Mouse (Mus musculus) spleen, embryonic (tissue): ENCODE results near the gene Fgf15.

ENCODE experiments used
- CTCF ChIA-PET: fragments of 350-600 bp; sonication (Branson Sonifier 250); formaldehyde crosslinking; loops from one replicate; lab custom pipeline; 2022; lab: Charles Lee

The Fgf15 gene

GRCm38 (mm10) chr7:144929931-144930330 is 33.6 kb downstream of the Fgf15 start:
- CTCF ChIA-PET, result interaction anchor here (0.7 kb wide), 1 partner anchor 31 kb away, joined by 4 read pairs; no protein-coding TSS in a partner anchor

DNA sequence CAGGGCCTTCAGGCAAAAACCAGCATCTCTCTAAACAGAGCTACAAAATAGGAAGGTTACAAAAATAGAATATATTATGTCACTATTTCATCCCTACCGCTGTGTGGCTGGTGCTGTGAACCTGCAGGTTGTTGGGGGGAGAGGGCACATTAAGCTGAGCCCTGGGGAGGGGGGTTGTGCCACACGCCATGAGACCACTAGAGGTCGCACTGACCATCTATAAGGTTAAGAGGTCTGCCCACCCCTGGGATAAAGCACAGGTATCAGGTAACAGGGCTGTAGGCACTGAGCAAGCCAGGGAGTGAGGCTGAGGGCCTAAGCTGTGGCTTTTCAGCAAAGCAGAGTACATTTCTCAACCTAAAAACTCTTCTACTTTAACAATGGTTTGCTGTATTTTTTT is 35.4 kb downstream of the Fgf15 start:
- CTCF ChIA-PET, result interaction anchor here (0.7 kb wide), 1 partner anchor 208 kb away, joined by 12 read pairs; no protein-coding TSS in a partner anchor

GRCm38 (mm10) chr7:144932389-144932937 is 36.1 kb downstream of the Fgf15 start:
- CTCF ChIA-PET, result no interaction called here

DNA sequence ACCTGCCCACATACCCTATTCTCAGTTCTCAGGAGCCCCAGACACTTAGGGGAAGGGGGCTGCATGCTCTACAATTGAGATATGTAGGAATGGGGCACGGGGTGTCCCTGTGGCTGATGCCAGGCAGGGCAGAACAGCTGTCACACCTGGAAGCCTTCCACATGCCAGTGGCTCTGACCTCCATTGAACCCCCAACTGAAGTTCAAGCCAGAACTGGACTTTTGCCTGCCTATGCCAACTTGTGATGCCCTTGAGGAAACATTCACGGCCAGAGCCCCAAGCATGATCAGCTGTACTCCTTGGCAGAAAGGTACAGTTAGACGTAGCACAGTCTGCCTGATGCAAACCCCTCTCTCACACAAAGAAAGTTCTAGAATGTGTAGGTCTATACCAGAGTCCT is 37.0 kb downstream of the Fgf15 start:
- CTCF ChIA-PET, result no interaction called here

DNA sequence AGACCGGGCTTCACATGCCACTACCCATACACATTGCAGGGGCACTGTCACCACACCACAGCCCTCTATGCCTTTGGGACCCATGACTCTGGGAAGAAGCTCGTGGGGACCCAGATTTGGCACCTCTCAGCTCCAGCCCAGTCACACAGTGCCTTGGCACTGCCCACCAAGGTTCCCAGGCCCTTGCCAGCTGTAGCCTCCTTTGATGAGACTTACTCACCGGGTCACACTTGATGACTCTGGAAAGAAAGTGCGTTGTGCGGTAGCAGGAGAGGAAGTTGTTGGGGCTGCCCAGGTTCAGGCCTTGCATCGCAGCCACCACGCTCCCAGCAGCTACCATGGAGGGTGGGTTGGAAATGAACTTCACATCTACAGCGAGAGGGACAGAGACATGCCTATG is 37.5 kb downstream of the Fgf15 start:
- CTCF ChIA-PET, result no interaction called here

DNA sequence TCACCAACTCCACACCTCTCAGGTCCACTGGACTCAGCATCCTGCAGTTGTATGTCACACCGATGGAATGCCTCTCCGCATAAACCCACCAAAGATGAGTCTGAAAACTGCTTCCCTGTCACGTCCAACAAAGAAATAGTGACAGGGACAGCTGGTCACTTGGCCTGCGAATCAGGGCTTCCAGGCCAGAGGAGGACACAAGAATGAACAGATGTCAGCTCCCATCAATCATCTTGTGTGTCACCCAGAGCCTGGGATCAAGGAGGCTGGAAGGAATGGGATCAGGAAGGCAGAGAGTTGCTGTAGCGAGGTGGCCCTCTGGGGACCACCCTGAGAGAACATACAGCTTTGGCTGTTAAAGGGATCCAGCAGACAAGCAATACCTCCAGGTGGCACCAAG is 38.6 kb downstream of the Fgf15 start:
- CTCF ChIA-PET, result no interaction called here

DNA sequence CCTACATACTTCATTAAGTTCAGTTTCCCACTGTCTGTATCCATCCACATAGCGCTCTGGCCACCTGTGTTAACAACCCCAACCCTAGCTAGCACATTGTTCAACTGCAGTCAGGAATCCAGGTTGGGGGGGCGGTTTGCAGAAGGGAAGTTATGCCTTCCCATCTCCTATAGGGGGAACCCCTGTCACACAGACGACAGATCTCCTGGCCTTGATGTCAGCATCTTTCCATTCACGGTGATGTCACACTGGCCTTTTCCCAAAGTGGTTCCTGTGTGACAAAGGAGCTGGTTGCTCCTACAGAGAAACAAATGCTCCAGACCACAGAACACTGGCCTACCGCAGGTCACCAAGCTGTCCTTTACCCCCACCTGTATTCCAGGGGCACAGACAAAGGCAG is 39.2 kb downstream of the Fgf15 start:
- CTCF ChIA-PET, result interaction anchor here (0.6 kb wide), 1 partner anchor 318 kb away, joined by 4 read pairs; no protein-coding TSS in a partner anchor

- CTCF ChIA-PET, result interaction anchor here (0.6 kb wide), 1 partner anchor 317 kb away, joined by 4 read pairs; no protein-coding TSS in a partner anchor
These were observed 40.1 kb downstream of the Fgf15 start for GRCm38 (mm10) chr7:144936311-144936880.

DNA sequence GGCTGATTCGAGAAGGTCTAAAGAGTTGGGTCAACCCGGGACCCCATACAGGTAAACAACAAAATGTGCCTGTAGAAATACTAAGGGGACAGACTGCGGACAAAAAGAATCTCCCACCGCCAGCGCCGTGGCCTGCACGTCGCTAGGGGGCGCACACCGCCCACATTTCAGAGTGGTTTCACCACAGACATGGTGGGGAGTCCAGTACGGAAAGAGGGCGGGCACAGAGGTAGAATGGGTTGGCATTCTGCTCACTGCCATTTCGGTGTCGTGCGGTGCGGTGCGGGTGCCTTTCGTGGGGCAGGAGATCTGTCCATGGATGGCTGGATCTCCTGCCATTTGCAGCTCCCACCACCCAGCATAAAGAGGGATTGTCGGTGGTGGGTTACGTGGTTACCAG is 41.2 kb downstream of the Fgf15 start:
- CTCF ChIA-PET, result interaction anchor here (0.7 to 1.1 kb wide), 3 partner anchors 177 to 305 kb away, joined by 3 read pairs; no protein-coding TSS in a partner anchor

GRCm38 (mm10) chr7:144937899-144938517 is 41.7 kb downstream of the Fgf15 start:
- CTCF ChIA-PET, result interaction anchor here (0.6 to 1.1 kb wide), 5 partner anchors 21 to 305 kb away, joined by 3 to 4 read pairs (median 3); no protein-coding TSS in a partner anchor

DNA sequence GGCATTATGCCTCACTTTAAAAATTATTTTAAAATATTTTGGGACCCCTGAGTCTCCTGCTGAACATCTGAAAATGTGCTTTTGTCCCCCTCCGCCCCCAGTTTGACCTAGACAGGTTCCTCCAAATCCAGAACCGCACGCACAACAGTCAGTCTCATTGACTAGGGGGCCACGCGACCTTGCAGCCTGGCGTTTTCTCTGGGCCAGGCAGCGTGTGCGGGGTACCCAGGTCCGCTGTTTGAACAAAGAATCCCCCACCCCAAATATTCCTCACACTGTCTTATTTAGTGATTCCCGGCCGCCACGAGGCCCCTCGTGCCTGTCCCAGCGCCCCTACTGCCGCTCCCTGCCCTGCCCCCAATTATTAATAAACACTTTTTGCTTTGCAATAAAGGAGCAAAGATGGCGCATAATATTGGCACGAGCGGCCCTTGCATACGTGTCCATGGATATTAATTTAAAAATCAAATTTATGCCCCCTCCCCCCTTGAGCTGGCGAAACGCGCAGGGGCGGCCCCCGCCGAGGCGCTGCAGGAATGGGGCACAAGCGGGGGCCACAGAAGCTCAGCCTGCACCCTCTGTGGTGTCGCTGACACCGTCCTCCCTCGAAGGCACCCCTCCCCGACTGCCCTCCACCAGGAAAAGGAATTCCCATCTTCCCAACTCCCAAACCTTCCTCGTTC is 42.5 kb downstream of the Fgf15 start:
- CTCF ChIA-PET, result interaction anchor here (0.6 to 0.8 kb wide), 3 partner anchors 20 to 304 kb away, joined by 3 to 4 read pairs (median 3); no protein-coding TSS in a partner anchor

DNA sequence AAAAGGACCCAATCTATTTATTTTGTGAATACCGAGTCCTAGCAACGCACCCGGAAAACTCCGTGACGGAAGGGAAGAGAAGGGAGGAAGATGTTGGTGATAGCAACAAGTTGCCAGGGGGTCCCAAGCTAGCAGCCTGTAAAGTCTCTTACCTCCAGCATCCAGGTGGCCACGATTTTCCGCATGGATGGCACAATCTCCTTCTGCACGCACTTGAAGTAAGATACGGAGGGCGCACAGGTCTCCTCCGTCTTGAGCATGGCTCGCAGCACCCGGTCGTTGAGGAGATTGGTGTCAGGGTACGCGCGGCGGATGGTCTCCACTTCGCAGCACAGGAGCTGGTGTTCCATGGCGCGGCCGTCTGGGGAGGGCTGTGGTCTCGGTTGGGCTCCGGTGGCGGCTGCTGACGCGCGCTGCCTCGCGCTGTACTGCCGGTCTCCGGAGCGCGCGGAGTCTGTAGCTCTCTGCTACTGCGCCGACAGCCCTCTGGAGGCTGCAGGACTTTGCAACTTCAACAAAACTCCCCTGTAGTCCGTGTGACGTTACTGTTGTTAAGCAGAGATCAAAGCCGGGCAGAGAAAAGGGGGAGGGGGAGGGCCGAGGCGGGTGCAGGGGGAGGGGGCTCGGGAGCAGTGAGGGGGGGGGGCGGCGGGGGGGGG is 43.1 kb downstream of the Fgf15 start, which contains the start of gene Ccnd1:
TSS of gene Ccnd1 (minus strand) at position 582 of the 659 bp plus-strand sequence.
- CTCF ChIA-PET, result no interaction called here

DNA sequence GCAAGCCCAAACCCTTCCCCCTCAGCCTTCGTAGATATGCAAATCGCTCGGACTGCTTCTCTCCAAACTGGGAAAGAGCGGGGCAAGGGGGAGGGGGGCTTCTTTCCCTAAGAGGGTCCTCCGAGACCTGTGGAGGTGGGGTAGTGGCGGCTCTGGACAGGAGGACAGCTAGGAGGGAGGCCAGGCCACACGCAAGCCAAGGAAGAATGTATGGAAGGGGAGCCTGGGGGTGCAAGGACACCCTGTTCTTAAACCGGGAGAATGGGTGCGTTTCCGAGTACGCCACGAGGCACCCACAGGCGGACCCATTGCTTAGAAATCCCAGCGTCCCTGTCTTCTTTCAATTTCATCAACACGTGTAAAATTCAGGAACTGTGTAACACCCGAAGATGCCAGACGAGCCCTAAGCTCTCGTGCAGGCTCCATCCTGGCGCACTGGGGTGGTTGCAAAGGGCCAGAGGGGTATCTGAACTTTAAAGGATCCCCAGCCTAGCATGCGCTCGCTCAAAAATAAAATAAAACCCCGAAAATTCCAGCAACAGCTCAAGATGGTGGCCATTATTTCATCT is 43.8 kb downstream of the Fgf15 start:
- CTCF ChIA-PET, result no interaction called here

DNA sequence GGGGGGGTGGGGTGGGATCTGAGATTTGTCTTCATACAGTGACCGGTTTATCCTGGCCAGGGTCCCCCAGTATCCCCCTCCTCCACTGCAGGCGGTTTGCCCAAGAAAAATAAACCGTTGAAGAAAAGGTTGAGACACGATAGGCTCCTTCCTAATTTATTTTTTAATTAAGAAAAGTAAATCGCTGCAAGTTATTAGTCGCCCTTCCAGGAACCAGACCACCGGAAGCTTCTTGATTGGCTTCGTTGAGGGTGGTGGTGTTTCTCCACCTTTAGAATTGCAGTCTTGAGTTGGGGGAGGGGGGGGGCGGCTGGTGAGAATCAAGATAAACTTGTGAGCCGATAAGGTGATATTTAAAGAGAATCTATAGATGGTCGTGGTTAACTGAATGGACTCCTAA is 44.3 kb downstream of the Fgf15 start:
- CTCF ChIA-PET, result interaction anchor here (0.7 kb wide), 1 partner anchor 492 kb away, joined by 3 read pairs; no protein-coding TSS in a partner anchor

DNA sequence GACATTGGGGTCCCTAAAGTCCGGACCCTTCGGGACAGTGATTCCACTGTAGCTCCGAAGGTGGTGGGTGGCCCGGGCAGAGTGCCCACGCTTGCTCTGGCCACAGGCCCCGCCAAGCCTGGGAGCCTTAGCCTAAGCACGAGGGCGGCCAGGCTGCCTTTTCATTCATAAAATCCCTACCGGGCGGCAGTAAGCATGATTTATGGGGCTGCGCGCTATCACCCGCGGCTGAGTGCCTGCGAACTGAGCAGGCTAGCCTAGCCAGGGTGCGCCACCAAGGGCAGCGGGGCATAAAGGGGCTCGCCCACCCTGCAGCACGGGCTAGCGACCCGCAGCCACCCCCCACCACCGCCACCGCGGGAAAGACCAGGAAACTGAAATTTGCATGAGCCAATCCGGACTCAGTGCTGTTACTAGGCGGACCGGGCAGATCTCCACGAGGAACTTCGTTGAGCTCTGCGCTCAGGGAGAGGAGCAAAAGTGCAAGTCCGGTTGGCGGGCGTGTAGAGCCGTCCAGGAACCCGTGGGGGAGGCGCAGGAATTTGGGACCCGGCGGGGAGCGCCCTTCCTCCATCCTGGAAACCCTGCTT is 45.0 kb downstream of the Fgf15 start:
- CTCF ChIA-PET, result interaction anchor here (0.7 kb wide), 1 partner anchor 493 kb away, joined by 3 read pairs; no protein-coding TSS in a partner anchor

DNA sequence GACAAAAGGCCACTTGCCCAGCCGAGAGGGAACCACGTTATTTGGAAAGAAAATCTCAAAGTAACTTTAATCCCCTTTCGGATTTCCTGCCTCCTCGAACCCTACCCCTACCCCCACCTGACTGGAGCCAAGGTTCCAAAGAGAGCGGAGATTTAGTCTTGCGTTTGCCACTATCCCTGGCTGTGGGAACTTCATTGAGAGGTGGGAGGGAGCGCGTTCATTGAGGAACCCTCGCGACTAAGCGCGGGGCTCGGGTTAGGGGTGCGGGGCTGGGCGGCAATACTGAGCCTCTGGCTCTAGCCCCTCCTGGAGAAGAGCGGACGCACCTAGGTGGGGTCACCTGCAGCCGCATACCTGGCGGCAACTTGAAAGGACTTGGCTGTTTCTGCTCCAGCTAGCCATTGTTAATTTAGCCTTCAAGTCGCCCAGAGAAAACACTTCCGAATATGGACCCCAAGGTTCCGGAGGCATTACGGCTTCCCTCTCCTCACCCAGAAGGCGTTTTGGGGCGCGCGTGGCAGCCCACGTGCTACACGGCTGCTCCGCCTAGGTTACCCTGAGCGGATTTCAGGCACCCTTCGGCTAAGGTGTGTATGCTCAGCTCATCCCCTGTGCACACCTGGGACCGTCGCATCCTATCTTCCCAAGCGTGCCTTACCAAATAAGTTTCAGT is 45.9 kb downstream of the Fgf15 start:
- CTCF ChIA-PET, result no interaction called here

DNA sequence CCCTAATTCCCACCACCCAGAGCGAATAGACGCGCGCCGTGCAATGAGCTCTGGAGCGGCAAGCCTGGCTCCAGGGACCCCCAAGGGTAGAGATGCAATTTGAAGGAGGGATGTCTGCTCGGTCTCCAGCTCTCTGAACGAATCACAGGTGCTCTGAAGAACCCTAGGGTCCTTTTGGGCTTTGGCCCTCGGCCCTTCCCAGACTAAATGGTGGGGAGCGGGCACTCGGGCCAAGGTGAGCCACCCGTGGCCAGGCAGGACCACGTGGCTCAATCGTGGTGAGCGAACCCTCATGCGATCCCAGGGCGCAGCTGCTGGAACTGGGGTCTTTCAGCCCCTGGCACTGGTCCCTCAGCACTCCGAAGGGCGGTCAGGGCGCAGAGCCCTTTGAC is 46.4 kb downstream of the Fgf15 start:
- CTCF ChIA-PET, result no interaction called here

DNA sequence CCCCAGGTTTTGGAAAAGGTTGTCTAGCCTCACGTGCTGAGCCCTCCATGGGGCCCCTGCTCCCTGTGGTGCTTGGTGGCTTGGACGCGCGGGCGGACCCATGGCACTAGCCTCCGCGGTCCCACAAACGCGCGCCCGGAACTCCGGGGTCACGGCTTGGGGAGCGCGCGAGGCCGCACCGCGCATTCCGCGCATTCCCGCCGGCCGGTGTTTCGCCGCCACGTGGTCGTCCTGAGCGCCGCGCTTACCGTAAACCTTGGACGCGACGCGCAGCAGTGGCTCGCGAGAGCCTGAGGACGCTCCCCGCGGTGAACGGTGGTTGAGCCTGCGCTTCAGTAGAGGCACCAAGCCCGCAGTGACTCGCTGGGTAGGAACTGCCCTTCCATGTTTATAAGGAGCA is 46.9 kb downstream of the Fgf15 start:
- CTCF ChIA-PET, result no interaction called here
